Mouse (Mus musculus) frontal cortex, adult 2 months (tissue): ENCODE measurements at regions not wholly inside any gene's neighbourhood (a gene's known extent, or its start where the extent isn't known, plus 50 kb on each side); places are given as distances from the start of the nearest gene placed in this dataset.

Experiments
- DNase-seq, 2 experiments: peaks; one replicate each; pipeline ENCODE4 v3.0.0; 2022; ENCODE audit warnings: low spot score in 1 of 2; ENCODE audit errors: extremely low spot score in 1 of 2

- DNase-seq, result no peak
These were observed 181.2 kb downstream of the Klf6 start for GRCm38 (mm10) chr13:6042495-6042894.

GRCm38 (mm10) chr13:6059515-6060228 lies 198.4 kb downstream of the Klf6 start:
- DNase-seq, result no peak

- no peak for DNase-seq
These were observed 199.1 kb downstream of the Klf6 start for GRCm38 (mm10) chr13:6060229-6060845.

- DNase-seq, result no peak
These were observed 201.0 kb downstream of the Klf6 start for GRCm38 (mm10) chr13:6062305-6062704.

GRCm38 (mm10) chr13:6062729-6063386 lies 201.6 kb downstream of the Klf6 start:
- DNase-seq, result no peak

- DNase-seq, result no peak
These were observed 215.9 kb downstream of the Klf6 start for GRCm38 (mm10) chr13:6076978-6077825.

- no peak for DNase-seq
These were observed 224.6 kb downstream of the Klf6 start for GRCm38 (mm10) chr13:6085891-6086290.

- DNase-seq, result no peak
These were observed 247.9 kb downstream of the Klf6 start for GRCm38 (mm10) chr13:6109018-6109657.

GRCm38 (mm10) chr13:6119703-6120102 lies 258.4 kb downstream of the Klf6 start:
- DNase-seq, result no peak

GRCm38 (mm10) chr13:6127311-6127710 lies 266.0 kb downstream of the Klf6 start:
- peak; percentile 37 to 61 for DNase-seq

GRCm38 (mm10) chr13:6128903-6129302 lies 267.6 kb downstream of the Klf6 start:
- no peak for DNase-seq

- DNase-seq, result no peak
These were observed 270.1 kb downstream of the Klf6 start for GRCm38 (mm10) chr13:6131363-6131762.

GRCm38 (mm10) chr13:6137170-6137569 lies 275.9 kb downstream of the Klf6 start:
- no peak for DNase-seq

GRCm38 (mm10) chr13:6142771-6143170 lies 281.5 kb downstream of the Klf6 start:
- DNase-seq, result no peak

GRCm38 (mm10) chr13:6153657-6154056 lies 292.4 kb downstream of the Klf6 start:
- no peak for DNase-seq

- DNase-seq, result peak in 1 of 2 experiments; percentile 32
These were observed 294.9 kb downstream of the Klf6 start for GRCm38 (mm10) chr13:6156191-6156590.

- no peak for DNase-seq
These were observed 295.7 kb downstream of the Klf6 start for GRCm38 (mm10) chr13:6157029-6157428.

- no peak for DNase-seq
These were observed 296.7 kb downstream of the Klf6 start for GRCm38 (mm10) chr13:6157946-6158345.

GRCm38 (mm10) chr13:6159412-6159811 lies 298.1 kb downstream of the Klf6 start:
- no peak for DNase-seq

- peak; percentile 27 to 37 for DNase-seq
These were observed 304.6 kb downstream of the Klf6 start for GRCm38 (mm10) chr13:6165916-6166315.
